Mouse (Mus musculus) lung, postnatal 0 days (tissue): ENCODE results near the gene Lcp1.

Source experiments
- CTCF ChIP-seq: IDR thresholded peaks from 2 replicates; pipeline ENCODE4 v1.5.1; 2016; ENCODE audit warnings: antibody characterized with exemption, mild to moderate bottlenecking
- EP300 ChIP-seq: IDR thresholded peaks from 2 replicates; pipeline ENCODE4 v1.6.1; 2016; ENCODE audit warnings: antibody characterized with exemption, mild to moderate bottlenecking, control low read depth

DNA sequence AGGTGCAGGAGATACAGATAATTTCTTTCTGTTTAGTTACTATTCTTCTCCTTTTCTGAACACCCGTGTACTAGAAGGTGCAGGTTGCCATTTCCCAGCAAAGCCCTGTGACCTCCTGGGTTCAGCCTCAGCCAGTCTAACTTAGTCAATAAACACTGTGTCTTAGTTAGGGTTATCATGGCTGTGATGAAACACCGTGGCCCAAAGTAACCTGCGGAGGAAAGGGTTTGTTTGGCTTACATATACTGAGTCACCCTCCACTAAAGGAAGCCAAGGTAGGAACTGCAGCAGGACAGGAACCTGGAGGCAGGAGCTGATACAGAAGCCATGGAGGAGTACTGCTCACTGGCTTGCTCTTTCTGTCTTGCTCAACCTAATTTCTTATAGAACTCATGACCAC lies 119.5 kb downstream of the Lcp1 start:
- no peak for TF ChIP-seq CTCF
- TF ChIP-seq EP300: no peak
